Mouse (Mus musculus): Measurements from ENCODE around the gene Glrp1.

The Glrp1 gene

DNA sequence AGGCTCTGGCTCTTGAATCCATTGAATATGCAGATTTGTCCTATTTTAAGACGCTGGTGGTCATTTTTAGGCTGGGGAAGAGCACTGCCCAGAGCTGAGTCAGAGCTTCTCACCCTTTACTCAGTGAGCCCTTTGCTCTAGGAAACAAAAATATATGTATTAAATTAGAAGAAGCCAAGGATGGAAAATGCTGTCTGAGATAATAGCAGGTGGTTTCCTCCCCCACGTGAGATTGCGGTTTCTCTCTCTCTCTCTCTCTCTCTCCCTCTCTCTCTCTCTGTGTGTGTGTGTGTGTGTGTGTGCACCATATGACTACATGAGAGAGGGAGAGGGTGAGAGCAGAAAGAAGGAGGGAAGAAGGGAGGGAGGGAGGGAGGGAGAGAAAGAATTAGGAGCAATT is 12.5 kb downstream of the Glrp1 start:
- in situ Hi-C loops (cut with MboI, MseI) = no loop called here

DNA sequence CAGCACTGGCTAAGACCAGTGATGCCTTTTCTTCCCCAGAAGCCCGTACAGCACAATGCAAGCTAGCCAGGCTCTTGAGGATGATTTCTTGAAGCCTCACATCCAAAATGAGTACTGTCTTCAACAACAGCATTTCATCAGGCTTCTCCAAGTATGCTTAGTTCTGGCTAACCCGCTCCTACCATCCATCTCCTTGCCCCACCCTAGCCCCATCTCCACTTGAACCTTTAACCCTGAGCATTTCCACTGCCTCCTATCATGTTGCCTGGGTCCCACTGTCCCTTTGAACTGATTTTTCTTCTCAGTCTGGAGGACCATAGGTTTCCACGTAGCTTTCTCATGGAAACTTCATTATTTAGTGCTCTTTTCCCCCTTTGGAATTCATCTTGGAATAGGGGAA is 17.5 kb downstream of the Glrp1 start:
- in situ Hi-C loops (cut with MboI, MseI) = no loop called here

DNA sequence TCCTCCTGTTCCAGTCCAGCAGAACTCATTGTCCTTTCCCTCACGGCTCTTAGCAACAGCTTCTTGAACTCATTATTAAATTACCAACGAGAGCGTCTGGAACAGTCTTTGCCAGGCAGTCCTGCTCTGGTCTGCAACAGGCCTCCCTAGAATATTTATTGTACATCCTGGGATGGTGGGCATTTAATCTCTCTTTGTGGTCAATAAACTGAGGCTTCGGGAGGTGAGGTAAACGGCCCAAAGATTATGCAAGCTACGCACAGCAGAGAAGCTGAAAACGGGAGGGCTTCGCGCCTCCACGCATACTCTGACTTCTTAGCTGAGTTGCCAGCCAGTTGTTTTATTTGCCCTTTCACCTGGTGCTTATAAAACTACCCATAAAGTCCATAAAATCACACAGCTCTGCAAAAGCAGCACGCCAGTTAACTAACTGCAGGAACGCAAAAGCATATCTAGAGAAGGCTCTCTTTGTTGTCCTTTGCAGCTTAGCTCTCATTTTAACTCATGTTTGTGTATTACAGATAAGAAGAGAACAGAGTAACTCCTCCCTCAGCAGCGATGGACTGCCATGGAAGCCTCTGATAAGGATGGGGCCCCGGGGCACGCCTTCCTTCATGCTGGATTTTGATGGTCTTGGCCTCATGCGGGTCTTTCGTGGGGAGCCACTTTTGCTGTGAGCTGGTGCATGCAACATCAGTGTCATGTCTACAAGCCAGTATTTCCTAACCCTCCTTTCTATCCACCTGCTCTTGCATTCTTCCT is 18.1 kb downstream of the Glrp1 start:
- in situ Hi-C loops (cut with MboI, MseI) = no loop called here

DNA sequence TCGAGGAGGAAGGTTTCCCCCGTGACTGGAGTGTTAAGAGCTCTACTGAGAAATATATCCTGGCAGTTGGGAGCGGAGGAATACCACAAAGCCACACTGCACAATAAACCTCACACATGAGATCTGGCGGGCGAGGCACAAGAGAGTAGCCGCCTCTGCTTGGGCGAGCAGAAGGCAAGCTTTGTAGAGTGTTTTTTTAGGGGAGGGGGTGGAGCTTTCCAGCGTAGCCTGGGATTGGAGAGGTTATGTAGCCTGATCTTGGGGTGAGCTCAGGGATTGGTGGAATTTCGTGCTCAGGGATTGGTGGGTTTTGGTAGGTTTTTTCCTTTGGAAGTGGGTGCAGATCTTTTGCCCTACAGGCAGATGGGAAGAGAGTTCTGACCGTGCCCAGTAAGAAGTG is 19.7 kb downstream of the Glrp1 start:
- in situ Hi-C loops (cut with MboI, MseI) = no loop called here

DNA sequence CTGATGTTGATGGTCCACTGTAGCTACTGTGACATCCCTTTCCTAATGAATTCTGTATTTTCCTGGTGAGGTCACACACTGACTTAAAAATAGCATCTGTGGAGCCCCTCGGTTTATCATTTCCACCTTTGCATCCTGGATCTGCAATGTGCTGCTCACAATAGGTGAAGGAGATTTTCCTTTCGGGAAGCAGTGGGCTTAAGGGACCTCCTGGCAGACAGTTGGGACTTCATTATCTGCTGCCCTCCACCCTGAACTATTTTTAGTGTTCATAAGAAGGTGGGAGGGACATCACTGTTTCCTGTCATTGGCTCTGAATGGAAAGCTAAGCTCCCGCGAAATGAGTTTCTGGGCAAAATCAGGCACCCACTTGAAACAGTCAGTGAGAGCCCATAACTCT is 20.9 kb downstream of the Glrp1 start:
- in situ Hi-C loops (cut with MboI, MseI) = no loop called here

DNA sequence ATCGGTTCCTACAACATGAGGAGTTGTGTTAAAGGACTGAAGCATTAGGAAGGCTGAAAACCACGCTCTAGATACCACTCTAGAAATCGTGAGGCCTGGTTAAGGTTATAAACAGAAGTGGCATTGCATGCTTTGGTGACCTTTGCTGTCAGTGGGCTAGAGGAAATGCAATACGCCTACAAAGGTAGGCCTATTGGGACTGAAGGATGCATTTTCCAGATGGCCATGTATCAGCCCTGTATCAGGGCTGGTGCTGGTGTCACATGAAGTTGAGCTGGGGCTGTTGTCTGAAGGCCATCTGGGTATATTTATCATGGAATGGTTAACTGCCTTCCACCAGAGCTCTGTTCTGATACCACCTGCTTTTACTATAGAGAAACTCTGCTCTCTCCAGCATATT is 23.5 kb downstream of the Glrp1 start:
- in situ Hi-C loops (cut with MboI, MseI) = no loop called here

DNA sequence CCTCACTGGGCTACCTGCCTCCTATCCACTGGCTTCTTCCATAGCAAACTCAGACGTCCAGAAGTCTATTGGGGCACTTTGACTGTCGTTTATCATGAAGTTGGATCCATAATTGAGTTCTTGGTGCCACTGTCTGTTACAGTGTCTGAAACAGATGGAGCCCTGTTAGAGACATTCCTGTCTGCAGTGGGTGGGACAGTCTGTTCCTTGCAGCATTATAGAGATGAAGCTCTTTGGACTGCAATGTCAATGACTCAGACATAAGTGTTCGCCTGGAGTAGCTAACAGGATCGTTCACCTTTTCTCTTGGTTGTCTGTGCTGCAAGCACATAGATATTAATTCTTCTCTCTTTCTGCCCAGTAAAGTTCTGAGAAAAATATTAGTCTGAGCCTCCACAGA is 25.8 kb downstream of the Glrp1 start:
- in situ Hi-C loops (cut with MboI, MseI) = no loop called here

DNA sequence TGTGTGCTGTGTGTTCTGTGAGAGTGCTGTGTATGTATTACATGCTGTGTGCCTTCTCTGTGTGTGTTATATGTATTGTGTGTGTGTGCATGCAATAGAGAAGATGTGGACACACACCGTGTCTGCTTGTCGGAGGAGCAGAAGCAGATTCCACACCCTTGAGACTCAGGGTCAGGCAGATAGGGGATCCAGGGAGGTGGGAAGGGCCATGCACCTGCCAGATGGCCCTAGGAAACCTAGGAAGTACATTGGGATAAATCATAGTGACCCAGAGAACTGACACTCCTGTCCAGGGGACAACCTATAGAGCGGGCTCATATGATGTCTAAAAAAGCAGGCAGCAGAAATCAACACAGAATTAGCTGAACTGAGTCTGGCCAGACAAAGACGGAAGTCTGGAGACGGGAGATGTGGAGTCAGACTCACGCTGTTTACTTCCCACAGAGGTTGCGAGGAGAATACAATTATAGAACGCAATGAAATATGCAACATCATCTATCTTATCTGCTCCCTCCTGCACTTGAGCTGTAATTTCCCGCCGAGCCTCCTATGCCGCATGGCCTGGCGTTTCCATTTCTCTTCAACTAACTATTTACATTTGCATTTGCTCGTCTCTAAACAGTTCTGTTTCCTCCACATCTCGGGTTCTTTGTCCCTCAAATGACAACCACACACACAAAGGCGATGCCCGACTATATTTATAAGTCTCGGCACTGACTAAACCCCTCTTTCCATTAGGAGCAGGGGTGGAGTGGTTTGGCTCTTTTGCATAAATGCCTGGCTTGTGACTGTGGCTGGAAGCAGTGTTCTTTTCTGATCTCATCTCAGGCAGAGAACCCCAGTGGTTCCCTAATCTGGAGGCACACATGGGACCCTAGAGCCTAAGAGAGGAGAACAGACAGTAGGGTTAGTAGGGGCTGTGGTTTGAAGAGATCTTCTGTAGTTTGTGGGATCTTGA is 27.4 kb downstream of the Glrp1 start:
- in situ Hi-C loops (cut with MboI, MseI) = no loop called here

DNA sequence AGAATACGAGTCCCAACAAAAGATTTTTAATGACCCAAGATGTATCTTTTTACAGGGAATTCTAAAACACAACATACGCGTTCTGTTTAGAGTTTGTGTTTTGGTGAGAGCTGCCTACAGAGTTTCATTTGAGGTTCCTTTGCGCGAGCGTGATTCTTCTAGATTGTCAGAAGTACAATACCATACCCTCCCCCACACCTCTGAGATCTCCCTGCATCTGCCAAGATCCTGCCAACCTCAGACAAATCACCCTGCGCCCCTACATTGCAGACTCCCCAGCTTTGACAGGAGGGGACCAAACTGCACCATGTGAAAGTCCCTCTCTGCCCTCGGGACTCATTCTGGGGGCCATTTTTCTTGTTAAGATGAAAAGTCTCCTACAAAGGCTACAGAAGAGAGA is 29.3 kb downstream of the Glrp1 start:
- in situ Hi-C loops (cut with MboI, MseI) = no loop called here

DNA sequence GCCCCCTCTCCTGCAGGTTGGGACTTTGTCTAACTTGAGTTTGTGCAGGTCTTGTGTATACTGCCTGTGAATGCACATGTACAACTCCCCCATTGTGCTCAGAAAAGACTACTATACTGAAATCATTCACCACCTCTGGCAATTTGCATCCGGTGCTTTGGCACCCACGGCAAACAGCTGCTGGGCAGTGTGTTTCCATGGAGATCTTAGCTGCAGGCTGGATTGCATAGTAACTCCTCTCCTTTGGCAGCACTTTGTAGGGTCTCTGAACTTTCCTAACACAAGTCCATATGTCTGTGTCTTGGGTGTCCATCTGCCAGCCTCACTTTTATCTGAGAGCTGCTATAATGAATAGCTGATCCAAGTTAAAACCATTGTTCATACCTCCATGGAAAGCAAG is 31.7 kb downstream of the Glrp1 start:
- in situ Hi-C loops (cut with MboI, MseI) = no loop called here

DNA sequence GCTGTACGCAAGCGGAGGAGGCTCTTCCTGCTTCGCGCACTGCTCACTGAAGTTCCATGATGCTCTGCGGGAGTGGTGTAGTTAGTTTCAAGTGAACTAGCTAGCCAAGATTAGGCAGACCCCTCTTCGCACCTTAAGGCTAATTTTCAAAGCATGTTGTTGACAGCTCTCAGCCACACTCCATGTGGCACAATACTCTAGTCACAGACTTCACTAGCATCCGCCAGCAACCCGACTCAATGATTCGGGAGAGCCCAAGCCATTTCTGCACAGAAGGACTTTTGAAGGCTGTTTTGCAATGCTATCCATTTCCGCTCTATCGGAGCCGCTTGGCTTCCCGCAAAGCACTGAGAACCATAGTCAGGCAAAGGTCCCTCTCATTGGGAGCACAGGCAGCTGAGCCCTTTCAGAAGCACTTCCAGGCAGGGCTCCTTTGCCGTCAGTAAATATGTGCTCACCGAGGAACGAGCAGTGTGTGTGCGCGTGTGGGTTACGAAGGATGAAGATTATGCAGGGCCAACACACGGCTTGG is 33.2 kb downstream of the Glrp1 start:
- in situ Hi-C loops (cut with MboI, MseI) = no loop called here

DNA sequence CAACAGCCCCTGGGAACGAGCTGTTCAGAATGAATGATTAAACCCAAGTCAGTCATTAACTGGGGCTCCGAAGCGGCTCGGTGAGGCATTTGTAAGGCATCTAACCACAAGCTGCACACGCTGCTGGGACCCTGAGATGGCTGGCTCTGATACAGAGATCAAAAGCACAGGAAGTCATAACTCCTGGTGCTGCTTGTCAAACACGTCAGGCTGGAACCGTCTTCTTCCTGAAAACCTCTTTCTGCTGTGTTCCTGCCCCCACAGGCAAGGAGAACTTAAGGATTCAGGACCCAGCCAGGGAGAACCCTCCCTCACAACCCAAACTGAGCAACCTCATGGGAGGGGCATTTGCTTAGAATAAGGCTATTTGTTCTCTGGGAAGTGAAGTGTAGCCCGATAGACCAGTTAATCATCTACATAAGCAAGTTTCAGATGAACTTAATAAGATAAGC is 34.3 kb downstream of the Glrp1 start:
- in situ Hi-C loops (cut with MboI, MseI) = no loop called here

DNA sequence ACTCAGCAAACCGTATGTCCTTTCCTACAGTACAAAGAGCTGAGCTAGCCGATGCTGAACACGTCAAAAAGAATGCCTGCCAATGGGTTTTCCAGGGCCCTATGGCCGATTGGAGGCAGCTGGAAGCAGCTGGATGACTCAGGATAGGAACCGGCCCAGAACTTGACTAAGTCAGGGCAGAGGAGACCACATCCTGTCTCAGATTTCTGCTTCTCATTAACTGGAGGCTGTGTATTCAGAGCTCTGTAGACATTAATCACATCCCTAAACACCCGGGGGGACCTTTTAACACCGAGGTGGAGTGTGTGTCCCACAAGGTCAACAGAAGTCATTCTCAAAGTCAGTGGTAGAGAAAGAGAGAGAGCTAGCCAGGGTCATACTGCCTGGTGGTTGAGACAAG is 35.3 kb downstream of the Glrp1 start:
- in situ Hi-C loops (cut with MboI, MseI) = no loop called here

DNA sequence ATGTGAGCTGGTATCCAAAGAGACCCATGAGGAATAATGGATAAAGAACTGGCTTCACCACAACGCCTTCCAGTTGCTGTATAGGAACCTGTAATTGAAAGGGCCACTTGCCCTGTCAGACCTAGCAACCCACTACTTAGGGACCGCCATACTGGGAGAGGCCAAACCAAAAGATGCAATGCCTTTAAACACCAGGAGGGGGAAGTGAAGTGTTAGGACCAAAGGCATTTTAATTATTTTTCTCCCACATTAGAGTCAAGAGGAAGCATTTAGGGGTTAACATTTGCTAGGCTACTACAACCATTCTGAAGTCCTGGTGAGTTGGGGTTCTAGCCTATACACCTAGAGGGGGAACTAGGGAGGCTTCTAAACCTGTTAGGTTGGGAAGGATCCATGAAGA is 36.0 kb downstream of the Glrp1 start:
- in situ Hi-C loops (cut with MboI, MseI) = no loop called here

DNA sequence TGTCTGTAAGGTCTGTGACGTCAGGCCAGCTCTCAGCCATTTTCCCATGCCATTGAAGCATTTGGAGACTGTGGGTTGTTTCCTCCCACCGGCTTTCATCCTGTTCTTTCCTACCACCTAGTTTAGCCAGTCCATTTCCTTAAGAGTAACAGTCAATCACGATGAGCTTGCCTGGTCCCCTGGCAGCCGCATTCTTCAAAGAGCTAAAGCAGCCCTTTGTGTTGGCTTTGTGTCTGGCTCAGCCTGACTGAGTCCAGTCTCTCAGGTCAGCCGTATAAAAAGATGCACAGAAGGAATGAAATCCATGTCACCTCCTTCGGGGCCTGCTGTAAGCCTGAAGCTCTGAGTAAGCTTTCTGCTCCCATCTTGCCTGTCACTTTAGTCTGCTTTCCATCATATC is 37.6 kb downstream of the Glrp1 start:
- in situ Hi-C loops (cut with MboI, MseI) = no loop called here

DNA sequence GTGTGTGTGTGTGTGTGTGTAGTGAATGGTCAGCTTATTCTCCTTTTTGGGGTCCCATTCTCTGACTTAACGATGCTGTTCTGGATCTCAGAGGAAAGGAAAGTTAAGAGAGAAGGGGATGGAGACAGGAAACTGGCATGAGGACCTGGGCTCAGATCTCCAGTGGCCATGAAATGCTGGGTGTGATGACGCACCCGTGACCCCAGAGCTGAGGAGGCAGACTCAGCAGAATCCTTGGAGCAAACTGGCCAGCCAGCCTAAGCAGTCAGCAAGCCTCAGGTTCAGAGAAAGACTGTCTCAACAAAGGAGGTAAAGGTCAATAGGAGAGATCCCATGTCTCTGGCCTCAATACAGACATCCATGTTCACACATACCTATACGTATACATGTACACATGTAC is 40.1 kb downstream of the Glrp1 start:
- in situ Hi-C loops (cut with MboI, MseI) = loop anchor here (5.0 kb wide), 2 partner anchors 93 to 238 kb away; no protein-coding TSS in a partner anchor

DNA sequence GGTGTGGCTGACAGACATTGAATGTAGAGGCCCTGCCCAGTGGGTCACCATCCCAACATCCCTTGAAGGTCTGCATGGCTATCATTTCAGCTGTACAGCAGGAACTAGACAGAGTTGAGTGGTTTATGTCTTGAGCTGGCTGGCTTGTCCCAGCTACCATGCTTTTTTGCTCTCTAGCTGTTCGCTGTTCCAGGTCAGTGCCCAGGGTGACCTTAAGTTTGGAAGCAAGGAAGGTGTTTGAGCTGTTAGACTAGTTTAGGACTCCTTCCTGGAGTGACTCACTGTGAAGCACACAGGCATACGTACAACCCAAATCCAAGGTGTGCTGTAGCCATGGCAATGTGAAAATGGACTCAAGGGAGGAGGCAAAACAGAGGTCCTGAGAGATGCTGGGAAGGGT is 41.5 kb downstream of the Glrp1 start:
- in situ Hi-C loops (cut with MboI, MseI) = loop anchor here (5.0 kb wide), 2 partner anchors 94 to 239 kb away; no protein-coding TSS in a partner anchor

DNA sequence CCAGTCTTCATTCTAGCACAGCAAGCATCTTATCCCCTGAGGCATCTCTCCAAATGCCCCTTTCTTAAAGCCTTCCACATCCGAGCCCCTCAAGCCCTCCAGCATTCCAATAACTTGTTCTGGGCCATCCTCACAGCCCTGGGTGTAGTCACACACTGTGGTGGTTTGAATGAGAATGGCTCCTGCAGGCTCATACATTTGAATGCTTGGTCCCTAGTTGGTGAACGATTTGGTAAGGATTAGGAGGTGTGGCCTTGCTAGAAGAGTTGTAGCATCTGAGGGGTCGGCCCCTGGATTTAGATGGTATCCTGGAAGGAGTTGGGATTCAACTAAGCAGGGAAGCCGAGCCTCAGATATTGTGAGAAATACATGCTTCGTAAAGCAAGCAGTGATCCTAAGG is 42.0 kb downstream of the Glrp1 start:
- in situ Hi-C loops (cut with MboI, MseI) = loop anchor here (5.0 kb wide), 2 partner anchors 94 to 239 kb away; no protein-coding TSS in a partner anchor

DNA sequence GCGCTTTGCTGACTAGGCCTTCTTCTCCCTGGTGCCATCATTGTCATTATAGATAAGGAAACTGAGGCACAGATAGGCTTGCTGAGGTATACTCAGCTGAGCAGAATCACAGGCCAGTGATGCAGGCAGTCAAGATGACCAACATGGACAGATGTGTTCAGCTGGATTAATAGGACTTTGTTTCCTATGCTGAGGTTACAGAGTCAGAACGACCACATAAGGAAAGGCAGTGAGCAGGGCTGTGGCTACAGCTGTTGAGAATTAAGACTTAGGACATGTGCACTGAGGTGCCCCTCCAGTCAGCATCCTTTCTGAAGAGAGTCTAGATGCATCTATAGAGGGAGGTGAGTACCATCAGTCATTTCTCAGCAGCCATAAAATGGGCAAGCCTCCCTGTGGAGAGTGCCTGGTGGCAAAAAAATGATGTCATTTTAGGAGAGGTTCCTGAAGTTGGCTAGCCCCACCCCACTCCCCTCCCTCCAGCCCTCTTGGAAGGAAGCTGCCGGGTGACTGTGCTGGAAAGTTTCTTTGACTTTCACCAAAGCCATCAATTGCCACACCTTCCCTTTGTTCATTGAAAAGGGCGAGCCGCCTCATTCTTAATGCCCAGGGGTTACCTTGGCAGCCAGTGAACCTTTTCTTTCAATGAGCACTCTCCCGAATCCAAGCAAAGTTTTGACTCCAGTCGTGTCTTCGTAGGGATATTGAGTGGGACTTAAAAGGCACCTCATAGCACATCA is 43.4 kb downstream of the Glrp1 start:
- in situ Hi-C loops (cut with MboI, MseI) = loop anchor here (5.0 kb wide), 2 partner anchors 96 to 241 kb away; no protein-coding TSS in a partner anchor

DNA sequence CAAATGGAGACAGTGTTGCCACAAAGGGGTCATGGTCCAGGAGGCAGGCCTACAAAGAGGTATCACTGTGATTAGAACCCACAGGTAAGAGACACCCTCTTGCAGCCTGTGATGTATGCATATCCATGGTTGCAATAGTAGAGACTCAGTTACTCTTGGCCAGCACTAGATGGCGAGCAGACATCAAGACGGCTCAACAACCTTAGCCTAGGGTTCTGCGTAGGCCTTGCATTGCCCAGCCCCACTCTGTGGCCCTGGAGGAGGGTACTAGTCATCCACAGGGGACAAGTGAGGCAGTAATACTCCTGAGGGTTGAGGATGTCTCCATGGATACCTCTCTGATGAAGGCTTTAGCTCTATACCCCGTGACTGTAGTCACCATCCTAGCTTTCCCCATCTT is 44.1 kb downstream of the Glrp1 start:
- in situ Hi-C loops (cut with MboI, MseI) = loop anchor here (5.0 kb wide), 2 partner anchors 97 to 242 kb away; no protein-coding TSS in a partner anchor

DNA sequence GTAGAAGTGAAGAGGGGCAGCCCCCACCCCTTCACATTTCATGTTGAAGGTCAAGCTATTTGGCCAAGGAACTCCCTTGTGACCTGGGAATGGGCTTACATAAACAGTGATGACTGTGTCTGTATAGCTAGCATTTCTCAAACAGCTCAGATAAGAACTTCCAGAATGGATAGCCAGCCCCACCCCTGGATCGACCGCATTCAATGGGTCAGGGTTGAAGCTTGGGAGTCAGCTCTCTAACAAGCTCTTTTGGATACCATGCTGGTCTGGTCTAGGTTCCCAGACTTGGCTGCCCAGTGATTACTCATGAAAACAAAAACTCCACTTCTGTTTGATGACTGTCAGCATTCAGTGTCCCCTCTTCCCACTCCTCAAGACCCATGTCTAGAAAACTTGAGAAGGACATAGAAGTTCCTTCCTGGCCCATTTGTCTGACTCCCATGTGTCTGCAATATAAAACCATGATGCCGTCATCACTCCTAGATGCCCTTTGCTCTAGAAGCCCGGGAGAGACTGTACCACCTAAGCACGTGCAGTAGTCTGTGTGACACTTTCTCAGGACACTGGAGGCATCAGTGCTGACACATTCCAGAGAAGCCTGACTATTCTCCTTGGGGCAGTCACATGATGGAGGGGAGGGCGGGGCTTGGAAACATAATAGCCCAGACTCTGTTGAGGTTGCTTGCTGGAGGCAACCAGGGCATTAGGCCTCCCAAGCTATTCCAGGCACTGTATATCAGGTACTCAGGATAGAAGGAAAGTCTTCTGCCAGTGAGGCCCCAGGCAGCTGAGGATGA is 45.6 kb downstream of the Glrp1 start:
- in situ Hi-C loops (cut with MboI, MseI) = no loop called here

All from regulatory T cell (primary cell).